Mouse (Mus musculus) cerebellum, adult 11-12 months (tissue): ENCODE measurements at regions not wholly inside any gene's neighbourhood (a gene's known extent, or its start where the extent isn't known, plus 50 kb on each side); places are given as distances from the start of the nearest gene placed in this dataset.

ENCODE experiments used
- DNase-seq: peaks from one replicate; pipeline ENCODE4 v3.0.0; 2022

GRCm38 (mm10) chr10:111745116-111745515, 227.3 kb upstream of the Krr1 start:
- DNase-seq, result no peak

- DNase-seq, result no peak
Measured at GRCm38 (mm10) chr10:111746067-111746878, 226.2 kb upstream of the Krr1 start.

- no peak for DNase-seq
Measured at GRCm38 (mm10) chr10:111746879-111747477, 225.5 kb upstream of the Krr1 start.

GRCm38 (mm10) chr10:111748482-111748881, 224.0 kb upstream of the Krr1 start:
- no peak for DNase-seq

GRCm38 (mm10) chr10:111753646-111754045, 218.8 kb upstream of the Krr1 start:
- no peak for DNase-seq

GRCm38 (mm10) chr10:111755964-111756363, 216.5 kb upstream of the Krr1 start:
- no peak for DNase-seq

GRCm38 (mm10) chr10:111756528-111756927, 215.9 kb upstream of the Krr1 start:
- no peak for DNase-seq

- no peak for DNase-seq
Measured at GRCm38 (mm10) chr10:111757689-111758088, 214.8 kb upstream of the Krr1 start.

GRCm38 (mm10) chr10:111759505-111759904, 213.0 kb upstream of the Krr1 start:
- no peak for DNase-seq

- no peak for DNase-seq
Measured at GRCm38 (mm10) chr10:111762751-111763528, 209.5 kb upstream of the Krr1 start.

- no peak for DNase-seq
Measured at GRCm38 (mm10) chr10:111767011-111767720, 205.3 kb upstream of the Krr1 start.

- no peak for DNase-seq
Measured at GRCm38 (mm10) chr10:111767813-111768455, 204.5 kb upstream of the Krr1 start.

- no peak for DNase-seq
Measured at GRCm38 (mm10) chr10:111769486-111770002, 202.9 kb upstream of the Krr1 start.

- DNase-seq, result no peak
Measured at GRCm38 (mm10) chr10:111770027-111770426, 202.4 kb upstream of the Krr1 start.

- DNase-seq, result no peak
Measured at GRCm38 (mm10) chr10:111771010-111771409, 201.5 kb upstream of the Krr1 start.

- DNase-seq, result no peak
Measured at GRCm38 (mm10) chr10:111777559-111777958, 194.9 kb upstream of the Krr1 start.

GRCm38 (mm10) chr10:111778111-111778510, 194.4 kb upstream of the Krr1 start:
- no peak for DNase-seq

- DNase-seq, result no peak
Measured at GRCm38 (mm10) chr10:111779956-111780355, 192.5 kb upstream of the Krr1 start.

GRCm38 (mm10) chr10:111782195-111782810, 190.2 kb upstream of the Krr1 start:
- no peak for DNase-seq

GRCm38 (mm10) chr10:111783496-111783895, 189.0 kb upstream of the Krr1 start:
- no peak for DNase-seq

- no peak for DNase-seq
Measured at GRCm38 (mm10) chr10:111784065-111784853, 188.2 kb upstream of the Krr1 start.
